Mouse (Mus musculus): ENCODE data around the gene Chrne. TPM values are rescaled to one million over a fixed set of nuclear protein-coding genes. Genes with fewer than 3 reads are reported as not detected.
"Not testable (repeated sequence)": the region's sequence is repeated elsewhere in the genome, so short reads cannot be mapped to it uniquely, and the experiment has no call there.

Gene Chrne
- total RNA-seq, 2 experiments from 2014 or later = not detected

DNA sequence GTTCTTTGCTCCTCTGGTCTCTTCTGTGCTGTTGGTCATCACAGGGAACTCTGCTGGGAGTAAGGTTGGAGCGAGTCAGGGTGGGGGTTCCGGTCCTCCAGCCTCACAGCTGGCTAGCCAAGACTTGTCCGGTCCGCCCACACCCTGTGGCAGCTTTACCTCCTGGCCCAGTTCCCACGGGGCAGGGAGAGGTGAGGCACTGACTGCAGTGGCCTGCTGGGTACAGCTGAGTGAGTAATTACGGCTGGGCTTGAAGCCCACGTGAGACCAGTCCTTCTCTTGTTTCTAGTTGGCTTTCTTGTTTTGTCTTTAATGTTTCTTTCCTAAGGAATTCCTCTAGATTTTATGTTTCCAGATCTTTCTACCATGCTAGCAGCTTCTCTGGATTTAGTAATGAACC lies 33.6 kb downstream of the Chrne start:
- peak; percentile 67 to 83 for DNase-seq

- DNase-seq = no peak
These were observed 35.2 kb downstream of the Chrne start for GRCm38 (mm10) chr11:70583775-70584174.

- DNase-seq = peak in 1 of 2 experiments; percentile 38
These were observed 35.8 kb downstream of the Chrne start for GRCm38 (mm10) chr11:70583022-70583714.

DNA sequence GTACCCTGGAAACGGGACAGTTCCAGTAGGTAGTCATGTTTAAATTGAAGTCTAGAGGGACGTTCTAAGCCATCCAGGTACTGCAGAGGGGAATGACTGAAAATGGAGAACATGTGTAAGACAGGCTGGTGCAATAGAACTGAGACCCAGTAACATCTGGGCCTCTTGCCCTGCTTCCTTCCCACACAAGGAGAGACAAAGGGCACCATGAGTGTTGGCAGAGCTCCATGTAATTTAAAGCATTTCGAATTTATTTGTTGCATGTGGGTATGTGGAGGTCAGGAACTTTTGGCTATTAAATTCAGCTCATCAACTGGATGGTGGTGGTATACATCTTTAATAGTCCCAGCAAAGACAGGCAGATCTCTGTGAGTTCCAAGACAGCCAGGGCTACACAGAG lies 36.8 kb downstream of the Chrne start:
- no peak for DNase-seq

DNA sequence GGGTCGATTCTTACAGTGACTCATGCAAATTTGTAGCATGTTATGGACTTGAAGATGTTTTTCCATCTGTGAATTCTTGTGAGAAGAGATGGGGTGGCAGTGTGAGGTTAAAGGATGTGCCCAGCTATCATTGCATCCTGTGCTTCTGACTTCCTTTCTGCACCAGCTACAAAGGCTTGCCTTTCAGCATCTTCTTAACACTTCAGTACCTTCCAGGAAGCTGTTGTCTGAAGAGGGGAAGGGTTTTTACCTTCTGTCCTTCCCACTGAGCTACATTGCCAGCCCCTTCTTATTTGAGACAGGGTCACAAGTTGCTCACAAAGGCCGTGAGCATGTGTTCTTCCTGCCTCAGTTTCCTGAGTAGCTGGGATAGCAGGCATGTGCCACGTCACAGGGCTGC lies 38.1 kb downstream of the Chrne start:
- DNase-seq = no peak

DNA sequence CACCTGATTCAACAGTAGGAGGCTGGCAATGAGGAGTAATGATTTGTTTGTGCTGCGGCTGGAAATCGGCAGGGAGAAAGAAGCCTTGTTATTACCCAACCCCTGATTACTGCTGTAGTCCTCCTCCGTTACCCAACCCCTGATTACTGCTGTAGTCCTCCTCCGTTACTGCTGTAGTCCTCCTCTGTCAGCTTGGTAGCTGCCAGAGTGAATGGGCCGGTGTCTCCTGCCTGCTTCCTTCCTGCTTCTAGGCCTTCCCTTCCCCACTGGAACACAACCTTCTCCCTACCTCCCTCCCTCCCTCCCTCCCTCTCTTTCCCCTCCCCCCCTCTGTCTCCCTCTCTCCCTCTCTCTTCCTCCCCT lies 38.7 kb downstream of the Chrne start:
- no peak for DNase-seq

GRCm38 (mm10) chr11:70579710-70580357 lies 39.2 kb downstream of the Chrne start:
- DNase-seq = no peak

DNA sequence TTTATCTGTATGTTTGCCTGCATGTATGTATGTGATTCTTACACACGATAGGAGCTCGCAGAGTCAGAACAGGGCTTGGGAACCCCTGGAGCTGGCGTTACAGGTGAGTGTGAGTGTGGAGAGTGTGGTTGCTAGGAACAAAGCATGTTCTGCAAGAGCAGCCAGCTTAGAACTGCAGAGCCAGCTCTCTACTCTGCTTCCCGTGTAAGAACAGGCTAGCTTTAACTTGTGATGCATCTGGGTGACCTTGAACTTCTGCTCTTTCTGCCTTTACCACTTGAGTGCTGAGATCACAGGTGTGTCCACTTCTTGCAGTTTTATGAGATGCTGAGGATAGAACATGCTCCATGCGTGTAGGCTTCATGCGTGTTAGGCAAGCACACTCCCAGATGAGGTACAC lies 40.1 kb downstream of the Chrne start:
- DNase-seq = no peak

DNA sequence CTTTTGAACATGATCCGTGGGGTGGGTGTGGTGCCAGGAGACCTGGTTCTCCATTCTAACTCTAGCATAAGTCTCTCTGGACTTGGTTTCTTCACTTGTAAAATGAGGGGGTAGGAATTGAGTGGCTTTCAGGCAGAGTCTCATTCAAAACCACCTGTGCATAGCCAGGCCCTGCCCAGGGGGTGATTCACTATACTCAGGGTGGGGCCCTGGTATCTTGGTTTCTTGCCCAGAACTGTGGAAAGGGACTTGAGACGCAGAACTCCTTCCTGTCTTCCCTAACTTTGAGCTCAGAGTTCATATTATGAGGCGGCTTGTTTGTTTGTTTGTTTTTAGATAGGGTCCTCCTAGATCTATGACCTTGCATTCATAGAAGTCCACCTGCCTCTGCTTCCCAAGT lies 41.8 kb downstream of the Chrne start:
- DNase-seq = no peak

GRCm38 (mm10) chr11:70573872-70574271 lies 45.1 kb downstream of the Chrne start:
- DNase-seq = no peak

DNA sequence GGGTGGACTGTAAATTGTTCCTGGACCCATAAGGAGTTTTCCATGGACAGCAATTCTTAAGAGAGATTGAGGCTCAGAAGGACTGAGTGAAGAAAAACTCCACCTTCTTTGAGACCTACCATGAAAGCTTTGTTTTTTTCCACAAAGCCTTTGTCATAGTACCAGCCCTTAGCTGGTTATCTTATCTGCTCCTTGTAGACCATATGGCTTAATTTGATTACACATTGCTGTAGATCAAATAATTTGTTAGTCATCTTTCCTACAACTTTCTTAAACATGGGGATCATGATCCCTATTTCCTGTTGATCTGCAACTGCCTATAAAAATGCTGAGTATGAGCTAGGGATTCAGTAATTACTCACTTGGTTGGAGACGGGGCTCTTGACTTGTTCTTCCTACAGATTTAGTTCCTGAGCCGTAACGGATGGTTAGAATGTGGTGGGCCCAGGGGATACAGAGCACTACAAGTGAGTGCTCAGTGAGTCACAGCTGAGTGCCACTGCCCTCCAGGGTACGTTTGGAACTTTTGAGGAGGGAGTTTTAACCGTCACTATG lies 46.6 kb downstream of the Chrne start:
- no peak for DNase-seq

GRCm38 (mm10) chr11:70571641-70572040 lies 47.4 kb downstream of the Chrne start:
- no peak for DNase-seq

- not testable (repeated sequence) for DNase-seq
These were observed 48.4 kb downstream of the Chrne start for GRCm38 (mm10) chr11:70570614-70571013.

- DNase-seq = no peak
These were observed 52.4 kb downstream of the Chrne start for GRCm38 (mm10) chr11:70566586-70566985.

Other genes starting within 250 kb of the Chrne start
- 10 to 100 TPM; 19.0 to 19.3 TPM for gene Pelp1, start 209.2 kb downstream of the Chrne start, total RNA-seq (2021)
- gene Arrb2, start 186.6 kb downstream of the Chrne start, total RNA-seq (2021) = 10 to 100 TPM; 11.3 to 12.5 TPM
- gene Med11, start 167.3 kb downstream of the Chrne start, total RNA-seq (2021) = 1 to 10 TPM; 7.5 to 8.2 TPM
- gene Zmynd15, start 159.8 kb downstream of the Chrne start, total RNA-seq (2021) = 1 to 10 TPM; 1.7 to 2.8 TPM
- 1 to 10 TPM; 8.3 to 9.9 TPM for gene Cxcl16, start 159.2 kb downstream of the Chrne start, total RNA-seq (2021)
- gene Tm4sf5, start 114.0 kb downstream of the Chrne start, total RNA-seq (2021) = 1 to 10 TPM; 1.4 to 2.4 TPM
- gene Vmo1, start 104.6 kb downstream of the Chrne start, total RNA-seq (2021) = not detected
- gene Gltpd2, start 100.0 kb downstream of the Chrne start, total RNA-seq (2021) = not detected
- 100 to 1,000 TPM; 226 to 256 TPM for gene Psmb6, start 93.8 kb downstream of the Chrne start, total RNA-seq (2021)
- gene Gm40193, start 86.3 kb downstream of the Chrne start, total RNA-seq (2021) = not detected
- gene Pld2, start 79.2 kb downstream of the Chrne start, total RNA-seq (2021) = 1 to 10 TPM; 5.9 to 6.1 TPM
- gene Mink1, start 56.3 kb downstream of the Chrne start, total RNA-seq (2021) = 10 to 100 TPM; 41.3 to 48.0 TPM
- not detected for gene 4930544D05Rik, start 3.4 kb downstream of the Chrne start, total RNA-seq (2021)
- gene Gp1ba, start 19.9 kb upstream of the Chrne start, total RNA-seq (2021) = under 1 TPM; 0.21 to 0.35 TPM
- 10 to 100 TPM; 51.4 to 63.0 TPM for gene Rnf167, start 28.0 kb upstream of the Chrne start, total RNA-seq (2021)
- 100 to 1,000 TPM; 619 to 711 TPM for gene Slc25a11, start 28.3 kb upstream of the Chrne start, total RNA-seq (2021)
- gene Pfn1, start 35.4 kb upstream of the Chrne start, total RNA-seq (2021) = 100 to 1,000 TPM; 303 to 305 TPM
- 1,000 to 10,000 TPM; 1,596 to 1,839 TPM for gene Eno3, start 38.0 kb upstream of the Chrne start, total RNA-seq (2021)
- 10 to 100 TPM; 89.3 to 93.9 TPM for gene Spag7, start 50.2 kb upstream of the Chrne start, total RNA-seq (2021)
- 10 to 100 TPM; 34.0 to 36.9 TPM for gene Camta2, start 68.9 kb upstream of the Chrne start, total RNA-seq (2021)
- 1 to 10 TPM; 6.1 to 7.7 TPM for gene Inca1, start 80.9 kb upstream of the Chrne start, total RNA-seq (2021)
- 100 to 1,000 TPM; 469 to 485 TPM for gene Kif1c, start 81.3 kb upstream of the Chrne start, total RNA-seq (2021)
- 1 to 10 TPM; 7.5 to 7.7 TPM for gene Zfp3, start 145.0 kb upstream of the Chrne start, total RNA-seq (2021)
- 1 to 10 TPM in 1 of 2 experiments, under 1 TPM in 1; 0.42 to 1.1 TPM for gene Scimp, start 193.4 kb upstream of the Chrne start, total RNA-seq (2021)
- gene Rabep1, start 225.6 kb upstream of the Chrne start, total RNA-seq (2021) = 10 to 100 TPM; 37.6 to 39.0 TPM